21 mouse cellular contexts compared by ENCODE assay signal in the genomic region with DNA sequence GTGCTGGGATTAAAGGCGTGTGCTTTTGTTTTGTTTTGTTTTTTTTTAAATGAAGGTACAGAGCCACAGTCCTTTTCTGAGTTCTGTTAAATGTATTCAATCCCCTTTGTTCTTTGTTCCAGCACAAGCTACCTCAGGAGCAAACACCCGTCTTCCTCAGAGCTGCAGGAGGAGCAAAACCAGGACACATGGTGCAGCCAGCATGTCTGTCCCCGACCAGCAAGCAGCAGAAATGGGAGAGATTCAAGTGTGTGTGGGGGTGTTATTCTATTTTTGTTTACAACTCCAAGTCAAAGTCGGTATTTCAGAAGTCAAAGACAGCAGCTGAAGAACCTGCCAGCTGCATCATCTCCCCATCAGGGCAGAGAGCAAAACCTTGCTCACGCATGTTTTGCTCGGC.
"Had no signal": no experiment of that assay in that cellular context is flagged by ENCODE, and none has a peak within 500 bp of the region (broad histone marks: within the 10 kb centered on the region; RNA-seq: fewer than 3 reads in every experiment).

No protein-coding gene starts in this region.

- H3K27ac ChIP-seq: liver, embryonic 14.5 days; midbrain, embryonic 10.5 days; midbrain, embryonic 12.5 days; neural tube, embryonic 13.5 days; neural tube, embryonic 15.5 days had no signal

- ATAC-seq: midbrain, embryonic 16.5 days had no signal

- DNase-seq: lung, adult 18-20 months; lung, embryonic 14.5 days; lung, postnatal 10 days; lung, postnatal 4 days; midbrain, embryonic 14.5 days; retina, postnatal 1 day; right cerebral cortex, adult 18-20 months; right cerebral cortex, postnatal 25 days; right cerebral cortex, postnatal 4 days; spleen, adult 18-20 months; thymus, adult 2 months; thymus, postnatal 25 days; thymus, postnatal 4 days had no signal

- H3K4me3 ChIP-seq: megakaryocyte, embryonic 14.5 days; midbrain, embryonic 10.5 days; midbrain, embryonic 12.5 days; myocyte; neural tube, embryonic 13.5 days; neural tube, embryonic 15.5 days had no signal
